Mouse (Mus musculus) bone marrow macrophage, adult 2 months (primary cell): ENCODE results near the gene Borcs7. TPM values are rescaled to one million over a fixed set of nuclear protein-coding genes. Genes with fewer than 3 reads are reported as not detected.

ENCODE experiments used
- H3K27ac ChIP-seq: 2 replicates; pipeline ENCODE4 v1.5.1; 2012; ENCODE audit warnings: low read depth, low read length; ENCODE audit not compliant: insufficient read depth
- H3K4me1 ChIP-seq: 2 replicates; pipeline ENCODE4 v1.6.1; 2012; ENCODE audit warnings: low read length; ENCODE audit not compliant: control insufficient read depth, insufficient read depth
- H3K4me3 ChIP-seq: 2 replicates; pipeline ENCODE4 v1.5.1; 2012; ENCODE audit warnings: mild to moderate bottlenecking, low read length, moderate library complexity; ENCODE audit not compliant: insufficient read depth
- CTCF ChIP-seq: IDR thresholded peaks from 2 replicates; pipeline ENCODE4 v1.5.1; 2012; ENCODE audit warnings: low read depth, mild to moderate bottlenecking, low read length, moderate library complexity
- POLR2A ChIP-seq: IDR thresholded peaks from 2 replicates; pipeline ENCODE4 v1.6.1; 2012; ENCODE audit warnings: mild to moderate bottlenecking, low read depth, low read length, borderline replicate concordance
- polyA plus RNA-seq: library from polyadenylated mRNA; stranded (reverse); fragments of >200 nt; gene quantifications from 2 replicates; pipeline ENCODE4 v1.2.4, GENCODE M21; 2012; ENCODE audit not compliant: missing spikeins, insufficient read depth, insufficient read length

Gene Borcs7
- polyA plus RNA-seq: 13.7 and 15.6 TPM in 2 replicates

- Histone ChIP-seq H3K4me3 (peak within 1 kb of the TSS; percentile 94), H3K27ac (peak within 1 kb of the TSS; percentile 56; the same call in 1 of the 2 replicates), H3K4me1 (peaks cover 8% of the 10 kb centered on the region)
- no peak for TF ChIP-seq POLR2A
These were observed at the start of gene Borcs7 for GRCm38 (mm10) chr19:46689460-46690372. Gene Borcs7, plus strand, starts transcription at chr19:46689906.

DNA sequence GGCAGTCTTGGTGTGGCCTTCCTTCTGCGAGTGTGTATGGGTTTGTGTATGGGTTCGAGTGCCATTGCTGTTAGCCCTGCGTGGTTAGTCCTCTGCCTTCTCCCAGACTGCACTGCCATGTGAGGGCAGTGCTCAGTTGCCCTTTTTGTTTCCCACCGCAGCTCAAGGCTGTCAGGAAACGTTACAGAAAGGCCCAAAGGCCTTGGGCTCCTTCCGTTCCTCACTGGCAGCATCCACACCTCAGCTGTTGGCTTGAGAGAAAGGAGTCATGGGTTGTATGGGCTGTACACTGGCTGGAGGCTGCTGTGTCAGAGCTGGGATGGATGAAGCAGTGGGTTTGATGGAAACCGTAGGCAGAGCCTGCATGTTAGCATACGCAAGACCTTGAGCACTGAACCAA is 48.9 kb upstream of the Borcs7 start:
- no peaks in the 10 kb centered on the region for H3K4me1 ChIP-seq
- H3K27ac ChIP-seq: no peak overlapping the region
- H3K4me3 ChIP-seq: no peak overlapping the region
- TF ChIP-seq POLR2A: no peak
- TF ChIP-seq CTCF: no peak

GRCm38 (mm10) chr19:46641420-46642085 is 48.2 kb upstream of the Borcs7 start:
- TF ChIP-seq POLR2A (no peak), CTCF (no peak)
- Histone ChIP-seq H3K27ac (no peak overlapping the region), H3K4me3 (no peak overlapping the region), H3K4me1 (no peaks in the 10 kb centered on the region)

DNA sequence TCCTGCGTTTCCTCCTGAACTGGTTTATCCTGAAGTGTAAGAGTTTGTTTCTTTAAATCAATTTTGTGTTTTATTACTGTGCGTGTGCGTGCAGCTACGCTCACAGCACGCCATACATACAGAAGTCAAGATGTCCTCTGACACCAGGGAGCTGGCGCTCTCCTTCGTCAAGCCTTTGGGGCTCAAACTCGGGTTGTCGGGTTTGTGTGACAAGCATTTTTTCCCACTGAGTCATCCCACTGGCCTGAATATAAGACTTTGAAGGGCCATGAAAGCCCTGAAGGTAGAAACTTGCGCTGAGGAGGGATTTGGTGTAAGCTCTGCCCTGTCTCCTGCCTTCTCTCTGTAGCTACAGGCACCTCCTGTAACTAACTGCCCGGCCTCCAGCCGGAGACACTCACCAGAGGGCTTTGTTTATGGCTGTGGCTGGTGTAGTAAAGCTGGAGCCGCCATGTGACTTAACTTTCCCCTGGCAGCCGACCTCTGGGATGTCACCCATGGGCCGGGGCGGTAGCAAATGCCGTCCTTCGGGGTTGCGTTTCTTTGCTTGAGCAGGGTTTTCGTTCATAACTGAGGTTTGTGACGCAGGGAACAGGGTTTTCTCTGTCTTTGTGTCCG is 47.5 kb upstream of the Borcs7 start:
- Histone ChIP-seq H3K4me1 (no peaks in the 10 kb centered on the region), H3K27ac (no peak overlapping the region), H3K4me3 (no peak overlapping the region)
- TF ChIP-seq POLR2A (no peak), CTCF (no peak)

DNA sequence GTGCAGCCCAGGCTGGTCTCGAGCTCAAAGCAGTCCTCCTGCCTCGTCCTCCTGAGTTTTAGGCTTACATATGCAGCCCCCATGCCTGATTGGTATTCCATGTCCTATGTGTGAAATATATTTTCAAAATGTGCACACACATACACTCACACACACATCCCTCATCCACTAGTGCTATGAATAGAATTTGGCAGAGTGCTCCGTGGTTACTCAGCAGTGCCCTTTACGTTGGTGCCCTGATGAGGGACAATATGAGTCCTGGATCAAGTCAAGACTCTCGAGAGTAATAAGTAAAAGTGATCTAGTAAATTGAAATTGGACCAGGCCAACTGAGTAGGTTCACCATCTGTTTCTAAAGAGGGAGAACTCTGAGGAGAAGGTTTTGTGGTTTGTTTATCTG is 46.5 kb upstream of the Borcs7 start:
- no peak overlapping the region for H3K4me3 ChIP-seq
- no peak for TF ChIP-seq POLR2A
- TF ChIP-seq CTCF: no peak
- no peak overlapping the region for H3K27ac ChIP-seq
- H3K4me1 ChIP-seq: peaks cover 7% of the 10 kb centered on the region

DNA sequence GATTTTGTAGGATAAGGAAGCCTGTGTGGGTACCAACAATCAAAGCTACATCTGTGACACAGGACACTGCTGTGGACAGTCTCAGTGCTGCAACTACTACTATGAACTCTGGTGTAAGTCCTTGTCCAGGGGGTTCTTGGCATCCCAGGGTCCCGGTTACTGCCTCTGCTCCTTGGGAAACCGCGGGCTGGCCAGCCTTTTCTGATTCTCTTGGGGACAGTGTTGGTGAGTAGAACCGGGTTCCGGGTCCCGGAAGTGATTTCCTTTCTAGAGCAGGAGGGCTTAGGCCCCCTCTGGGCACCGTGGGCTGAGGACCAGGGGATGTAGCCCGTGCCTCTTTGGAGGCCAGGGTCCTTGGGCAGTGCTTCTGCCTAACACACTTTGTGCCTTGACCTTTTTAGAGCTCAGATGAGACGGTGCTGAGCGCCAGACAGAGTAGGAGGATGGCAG is 45.3 kb upstream of the Borcs7 start:
- Histone ChIP-seq H3K4me3 (no peak overlapping the region), H3K4me1 (peaks cover 17% of the 10 kb centered on the region), H3K27ac (no peak overlapping the region)
- no peak for TF ChIP-seq POLR2A
- no peak for TF ChIP-seq CTCF

DNA sequence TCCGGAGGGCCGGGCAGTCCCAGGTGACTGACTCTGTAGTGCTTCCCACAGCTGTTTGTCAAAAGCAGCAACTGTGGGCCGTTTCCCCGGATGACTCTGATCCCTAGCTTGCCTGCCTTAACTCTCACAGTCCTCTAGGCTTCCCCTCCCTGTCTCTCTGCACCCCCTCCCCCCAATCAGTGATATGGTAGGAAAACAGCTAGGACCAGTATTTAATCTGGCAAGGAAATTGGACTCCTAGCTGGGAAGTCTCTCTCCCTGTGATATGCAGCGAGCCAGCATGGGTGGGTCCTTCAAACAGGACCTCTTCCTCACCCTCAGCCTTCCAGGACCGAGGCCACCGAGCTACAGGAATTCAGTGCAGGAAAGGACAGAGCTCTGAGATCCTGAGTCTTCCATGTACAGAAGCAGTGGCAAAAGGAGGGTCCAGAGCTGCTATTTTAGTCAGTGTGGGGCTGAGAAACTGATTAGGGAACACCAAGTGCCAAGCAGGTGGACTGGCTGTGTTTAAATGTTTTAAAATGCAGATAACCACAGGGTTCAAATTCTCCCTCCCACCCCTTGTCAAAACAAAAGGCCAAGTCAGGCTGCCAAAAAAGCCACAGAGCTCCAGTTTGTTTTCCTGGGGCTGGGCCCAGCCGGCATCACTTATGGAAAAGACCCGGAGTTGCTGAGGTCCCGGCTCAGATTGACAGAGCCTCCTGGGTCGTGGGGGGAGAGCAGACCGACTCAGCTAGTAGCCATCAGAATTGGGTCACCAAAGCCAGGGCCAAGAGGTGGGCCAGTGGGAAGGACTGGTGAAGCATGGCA is 44.7 kb upstream of the Borcs7 start:
- H3K4me3 ChIP-seq: no peak overlapping the region
- TF ChIP-seq CTCF (no peak), POLR2A (no peak)
- H3K27ac ChIP-seq: no peak overlapping the region
- peaks cover 20% of the 10 kb centered on the region for H3K4me1 ChIP-seq

GRCm38 (mm10) chr19:46646041-46646481 is 43.6 kb upstream of the Borcs7 start:
- H3K4me1 ChIP-seq: peaks cover 20% of the 10 kb centered on the region
- H3K4me3 ChIP-seq: no peak overlapping the region

DNA sequence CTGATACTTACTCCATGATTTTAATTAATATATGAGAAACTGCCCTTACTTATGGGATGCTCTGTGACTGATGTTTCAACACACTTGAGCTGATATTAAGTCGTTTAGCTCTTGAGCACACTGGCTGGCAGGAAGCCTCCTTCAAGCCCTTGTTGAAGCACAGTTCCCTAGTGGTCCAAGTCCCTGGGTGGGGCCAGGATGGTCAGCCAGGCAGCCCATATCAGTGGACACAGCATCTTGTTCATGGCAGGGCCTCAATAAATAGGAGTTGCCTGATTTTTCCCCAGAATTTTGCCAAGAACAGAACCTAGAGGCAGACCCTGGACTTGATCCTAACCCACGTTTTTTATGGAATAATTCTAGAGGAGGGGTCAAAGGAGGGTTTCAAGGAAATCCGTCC is 42.5 kb upstream of the Borcs7 start:
- Histone ChIP-seq H3K4me1 (peaks cover 20% of the 10 kb centered on the region), H3K4me3 (no peak overlapping the region), H3K27ac (no peak overlapping the region)
- no peak for TF ChIP-seq POLR2A
- no peak for TF ChIP-seq CTCF

More at GRCm38 (mm10) chr19:46646041-46646481, 43.6 kb upstream of the Borcs7 start:
- TF ChIP-seq POLR2A (no peak), CTCF (no peak)
- no peak overlapping the region for H3K27ac ChIP-seq
